Mouse (Mus musculus): ENCODE measurements around the gene Onecut3.
A peak's percentile ranks its signal among the peaks of the same experiment; 100 is the strongest.

Onecut3 gene

GRCm38 (mm10) chr10:80494732-80495131 is at the start of gene Onecut3:
TSS of gene Onecut3 (plus strand) at chr10:80494835.
- peak; percentile 65 for DNase-seq (ENCODE audit: low spot score)

GRCm38 (mm10) chr10:80445052-80445451 is 49.6 kb upstream of the Onecut3 start:
- DNase-seq (ENCODE audit: low spot score), result no peak

DNA sequence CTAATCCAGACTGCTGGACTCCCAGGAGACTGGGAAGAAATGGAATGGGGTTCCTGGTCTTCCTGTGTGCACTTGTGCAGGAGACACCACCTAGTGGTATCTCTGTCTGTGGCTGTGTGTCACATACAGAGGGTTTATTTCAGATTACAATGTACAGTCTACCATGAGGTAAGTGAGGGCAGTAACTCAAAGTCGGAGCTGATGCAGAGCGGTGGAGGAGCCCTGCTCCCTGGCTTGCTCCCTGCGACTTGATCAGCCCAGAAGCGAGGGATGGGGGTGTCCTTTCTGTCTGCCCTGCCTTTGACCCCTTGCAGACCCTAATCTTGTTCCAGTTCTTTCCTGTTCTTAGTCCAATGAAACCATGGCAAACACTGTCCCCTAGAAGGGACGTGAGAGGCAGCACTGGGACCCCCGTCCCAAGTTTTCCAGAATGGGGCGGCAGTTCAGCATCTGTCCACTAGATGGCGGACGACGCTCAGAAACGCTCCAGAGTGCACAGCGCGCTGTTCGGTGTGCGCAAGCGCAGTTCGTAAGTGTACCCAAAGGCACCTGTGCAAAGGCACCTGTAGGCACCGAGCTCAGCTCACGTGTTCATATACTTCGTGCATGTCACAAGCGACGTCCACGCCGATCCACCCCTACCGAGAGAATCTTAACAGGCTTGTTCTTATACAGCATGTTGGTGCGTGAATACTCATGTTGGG is 48.6 kb upstream of the Onecut3 start:
- peak; percentile 83 for DNase-seq (ENCODE audit: low spot score)

GRCm38 (mm10) chr10:80450599-80450998 is 44.0 kb upstream of the Onecut3 start:
- no peak for DNase-seq (ENCODE audit: low spot score)

GRCm38 (mm10) chr10:80453601-80454000 is 41.0 kb upstream of the Onecut3 start:
- DNase-seq (ENCODE audit: low spot score), result no peak

GRCm38 (mm10) chr10:80454781-80455180 is 39.9 kb upstream of the Onecut3 start:
- DNase-seq (ENCODE audit: low spot score), result no peak

DNA sequence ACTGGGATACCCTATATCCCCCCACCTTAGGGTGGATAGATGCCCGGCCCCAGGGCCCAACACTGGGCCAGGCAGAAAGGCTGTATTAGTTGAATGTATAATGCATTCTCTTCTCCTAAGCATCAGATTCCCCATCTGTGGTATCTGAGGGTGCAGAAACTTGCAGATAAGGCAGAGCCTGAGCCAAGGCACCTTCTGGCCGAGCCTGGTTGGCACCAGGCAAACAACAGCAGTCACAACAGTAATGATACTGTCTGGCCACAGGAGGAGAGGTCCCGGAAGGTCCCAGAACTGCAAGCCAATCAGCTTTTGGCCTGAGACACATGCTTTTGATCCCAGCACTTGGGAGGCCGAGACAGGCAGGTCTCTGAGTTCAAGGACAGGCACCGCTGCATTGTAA is 38.9 kb upstream of the Onecut3 start:
- DNase-seq (ENCODE audit: low spot score), result no peak

GRCm38 (mm10) chr10:80459236-80459635 is 35.4 kb upstream of the Onecut3 start:
- no peak for DNase-seq (ENCODE audit: low spot score)

- no peak for DNase-seq (ENCODE audit: low spot score)
These were observed 35.0 kb upstream of the Onecut3 start for GRCm38 (mm10) chr10:80459671-80460070.

DNA sequence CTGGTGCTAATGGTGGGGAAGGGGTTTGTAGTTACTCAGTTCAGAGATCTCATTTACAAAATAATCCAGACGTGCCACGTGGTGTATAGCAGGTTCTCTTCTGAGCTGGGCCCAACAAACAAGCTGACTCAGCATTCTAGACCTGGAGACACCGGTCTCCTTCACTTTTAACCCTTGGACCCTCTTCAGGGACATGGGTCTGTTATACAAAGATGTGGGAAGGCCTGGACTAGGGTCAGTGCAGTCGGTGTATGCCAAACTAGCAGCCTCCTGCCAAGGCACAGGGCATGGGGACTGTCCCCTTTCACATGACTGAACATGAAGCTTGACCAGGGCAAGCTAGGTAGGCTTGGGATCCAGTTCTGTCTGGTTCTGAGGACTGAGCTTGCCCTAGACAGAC is 34.3 kb upstream of the Onecut3 start:
- no peak for DNase-seq (ENCODE audit: low spot score)

DNA sequence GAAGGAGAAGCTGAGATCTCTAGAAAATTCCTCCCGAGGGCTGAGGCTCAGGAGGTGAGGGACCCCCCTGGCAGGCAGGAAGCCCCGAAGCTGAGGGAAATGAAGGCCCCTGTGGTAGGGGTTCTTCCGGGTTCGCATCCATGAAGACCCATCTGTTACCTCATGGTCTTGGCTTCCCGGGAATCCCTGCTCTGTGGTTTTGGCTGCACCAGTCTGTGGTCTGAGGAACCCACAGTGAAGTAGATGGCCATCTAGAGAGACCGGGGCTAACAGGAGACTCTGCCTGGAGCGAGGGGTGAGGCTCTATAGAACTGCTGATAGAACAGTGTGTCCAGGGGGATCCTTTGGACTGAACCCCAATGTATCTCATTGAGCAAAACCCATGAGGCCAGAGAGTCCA is 33.3 kb upstream of the Onecut3 start:
- DNase-seq (ENCODE audit: low spot score), result no peak

GRCm38 (mm10) chr10:80464381-80465035 is 30.1 kb upstream of the Onecut3 start:
- DNase-seq (ENCODE audit: low spot score), result no peak

DNA sequence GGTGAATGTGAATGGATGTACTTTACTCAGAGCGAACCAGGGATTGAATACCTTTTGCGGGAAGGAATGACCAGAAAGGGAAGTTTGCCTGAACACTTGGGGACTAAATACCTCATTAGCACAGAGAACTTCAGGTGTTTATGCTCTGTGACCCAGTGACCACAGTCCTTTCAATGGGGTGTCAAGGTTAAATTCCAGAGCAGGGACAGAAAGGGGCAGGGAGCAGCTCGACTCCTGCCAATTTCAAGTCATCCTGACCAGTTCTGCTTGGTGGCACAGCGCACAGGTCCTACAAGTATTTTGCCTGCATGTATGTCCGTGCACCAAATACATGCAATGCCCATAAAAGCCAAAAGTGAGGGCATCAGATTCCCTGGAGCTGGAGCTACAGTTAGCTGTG is 29.6 kb upstream of the Onecut3 start:
- no peak for DNase-seq (ENCODE audit: low spot score)

GRCm38 (mm10) chr10:80475290-80475959 is 19.2 kb upstream of the Onecut3 start:
- peak; percentile 77 for DNase-seq (ENCODE audit: low spot score)

DNA sequence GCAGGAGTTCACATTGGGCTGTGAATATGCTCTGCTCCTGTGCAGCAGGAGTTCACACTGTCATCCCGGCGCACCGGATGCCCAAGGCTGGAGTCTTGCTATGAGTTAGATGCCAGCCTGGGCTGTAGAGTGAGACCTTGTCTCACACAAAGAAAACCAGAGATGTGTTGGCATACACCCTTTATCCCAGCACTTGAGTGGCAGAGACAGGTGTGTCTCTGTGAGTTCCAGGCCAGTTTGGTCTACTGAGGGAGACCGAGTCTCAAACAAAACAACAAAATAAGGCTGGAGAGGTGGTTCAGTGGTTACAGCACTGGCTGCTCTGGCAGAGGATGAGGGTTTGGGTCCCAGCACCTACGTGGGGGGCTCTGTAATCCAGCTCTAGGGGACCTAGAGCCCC is 16.1 kb upstream of the Onecut3 start:
- DNase-seq (ENCODE audit: low spot score), result no peak

DNA sequence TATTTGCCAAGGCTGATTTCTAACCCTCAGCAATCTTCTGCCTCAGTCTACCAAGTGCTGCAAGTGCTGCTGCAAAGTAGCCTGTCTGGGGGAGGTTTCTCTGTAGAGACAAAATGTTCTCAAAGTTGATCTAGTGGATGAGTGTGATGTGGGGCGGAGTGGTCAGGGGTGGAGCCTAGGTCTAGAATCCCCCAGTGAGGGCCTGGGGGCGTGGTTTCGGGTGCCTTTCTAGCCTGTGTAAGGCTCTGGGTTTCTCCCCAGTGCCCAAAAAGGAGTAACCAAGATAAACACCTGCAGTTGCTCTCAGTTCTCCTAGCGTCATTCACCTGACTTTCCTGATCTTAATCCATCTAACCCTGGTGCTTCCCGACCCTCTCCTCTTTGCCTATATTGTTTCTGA is 13.6 kb upstream of the Onecut3 start:
- DNase-seq (ENCODE audit: low spot score), result no peak

DNA sequence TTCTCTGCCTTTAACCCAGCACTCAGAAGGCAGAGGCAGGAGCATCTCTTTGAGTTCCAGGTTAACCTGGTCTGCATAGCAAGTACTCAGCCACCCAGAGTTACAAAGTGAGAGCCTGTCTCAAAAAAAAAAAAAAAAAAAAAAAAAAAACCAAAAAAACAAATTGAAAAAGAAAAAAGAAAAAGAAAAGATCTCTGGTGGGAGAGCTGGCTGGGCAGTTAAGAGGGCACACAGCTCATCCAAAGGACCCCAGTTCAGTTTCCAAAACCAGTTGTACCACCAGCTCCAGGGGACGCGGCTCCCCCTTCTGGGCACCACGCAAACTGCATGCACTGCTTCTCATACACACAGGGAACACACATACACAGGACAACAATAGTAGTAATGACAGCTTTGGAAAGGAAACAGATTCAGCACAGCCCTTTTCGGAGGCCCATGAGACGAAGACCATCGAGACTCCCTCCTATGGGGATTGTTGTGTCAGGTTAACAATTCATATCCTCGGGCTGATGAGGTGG is 7.7 kb upstream of the Onecut3 start:
- no peak for DNase-seq (ENCODE audit: low spot score)

GRCm38 (mm10) chr10:80490051-80490450 is 4.6 kb upstream of the Onecut3 start:
- no peak for DNase-seq (ENCODE audit: low spot score)

DNA sequence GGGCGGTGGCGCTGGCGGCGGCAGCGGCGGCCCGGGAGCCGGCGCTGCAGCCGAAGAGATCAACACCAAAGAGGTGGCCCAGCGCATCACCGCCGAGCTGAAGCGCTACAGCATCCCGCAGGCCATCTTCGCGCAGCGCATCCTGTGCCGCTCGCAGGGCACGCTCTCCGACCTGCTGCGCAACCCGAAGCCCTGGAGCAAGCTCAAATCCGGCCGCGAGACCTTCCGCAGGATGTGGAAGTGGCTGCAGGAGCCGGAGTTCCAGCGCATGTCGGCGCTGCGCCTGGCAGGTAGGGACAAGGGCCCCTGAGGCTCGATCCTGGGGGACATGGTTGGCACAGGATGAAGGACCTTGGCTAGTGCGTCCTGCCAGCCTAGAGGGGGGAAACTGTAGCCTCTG is 1.3 kb downstream of the Onecut3 start:
- DNase-seq (ENCODE audit: low spot score), result peak; percentile 16

- DNase-seq (ENCODE audit: low spot score), result no peak
These were observed 1.8 kb downstream of the Onecut3 start for GRCm38 (mm10) chr10:80496421-80496820.

DNA sequence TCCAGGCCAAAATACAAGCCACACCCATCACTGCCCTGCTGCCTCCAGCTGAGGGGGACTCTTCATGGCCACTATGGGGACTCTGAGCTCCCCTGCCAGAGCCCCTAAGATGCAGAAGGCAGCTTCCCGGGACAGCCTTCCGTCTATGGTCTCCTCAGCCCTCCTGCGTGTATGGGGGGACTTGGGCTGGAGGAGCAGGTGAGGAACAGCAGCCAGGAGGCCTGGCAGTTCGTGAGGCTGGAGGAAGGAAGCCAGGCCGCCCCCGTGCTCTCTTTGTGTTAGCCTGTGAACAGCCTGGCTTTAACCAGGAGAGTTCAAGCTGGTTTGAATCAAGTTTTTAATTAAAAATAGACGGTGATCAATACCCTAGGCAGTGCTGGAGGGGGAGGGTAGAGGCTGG is 7.7 kb downstream of the Onecut3 start:
- DNase-seq (ENCODE audit: low spot score), result no peak

DNA sequence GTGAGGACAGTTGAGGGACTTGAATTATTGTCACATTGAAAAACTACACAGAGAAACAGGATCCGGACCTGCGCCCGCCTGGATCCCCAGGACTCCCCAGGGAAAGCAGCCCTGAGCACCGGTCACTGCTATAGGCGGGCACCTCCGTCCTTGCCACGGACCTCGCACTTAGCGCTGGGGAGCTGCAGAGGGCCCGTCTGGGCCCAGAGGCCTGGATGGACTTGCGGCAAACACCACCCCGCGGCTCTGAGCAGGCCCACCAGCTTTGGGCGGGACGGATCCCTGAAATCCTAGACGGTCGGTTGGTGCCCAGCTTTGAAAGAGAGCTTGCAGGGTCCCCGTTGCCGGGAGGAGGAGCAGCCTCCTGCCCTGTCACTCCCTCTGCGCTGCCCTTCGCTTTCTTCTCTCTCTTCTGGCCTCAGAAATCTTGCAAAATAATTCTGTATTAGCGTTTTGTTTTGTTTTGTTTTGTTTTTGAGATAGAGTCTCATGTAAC is 8.2 kb downstream of the Onecut3 start:
- DNase-seq (ENCODE audit: low spot score), result no peak

Measured in T-cell, adult 2 months (primary cell).